Mouse (Mus musculus) small intestine, adult 2 months (tissue): Measurements from ENCODE around the gene Hivep2.

Source experiments
- CTCF ChIP-seq: fragments of 200-500 bp; IDR thresholded peaks from 2 replicates; pipeline ENCODE4 v1.5.1; 2012; ENCODE audit warnings: low read depth, mild to moderate bottlenecking, control low read depth, inconsistent platforms, low read length, moderate library complexity, mixed read lengths; ENCODE audit not compliant: insufficient replicate concordance, insufficient read length; ENCODE audit errors: extremely low read depth
- POLR2A ChIP-seq: fragments of 200-500 bp; IDR thresholded peaks from 2 replicates; pipeline ENCODE4 v1.6.1; 2012; ENCODE audit warnings: low read depth, mild to moderate bottlenecking, control low read depth, inconsistent platforms, low read length, moderate library complexity

- TF ChIP-seq CTCF = no peak
- TF ChIP-seq POLR2A = no peak
These were observed 90.2 kb downstream of the Hivep2 start for GRCm38 (mm10) chr10:14056057-14056456.
